Mouse (Mus musculus) kidney, adult 11 months (tissue): ENCODE measurements around the gene Camk2g.

Source experiments
- DNase-seq: peaks from one replicate; pipeline ENCODE4 v3.0.0; 2022

Camk2g gene

DNA sequence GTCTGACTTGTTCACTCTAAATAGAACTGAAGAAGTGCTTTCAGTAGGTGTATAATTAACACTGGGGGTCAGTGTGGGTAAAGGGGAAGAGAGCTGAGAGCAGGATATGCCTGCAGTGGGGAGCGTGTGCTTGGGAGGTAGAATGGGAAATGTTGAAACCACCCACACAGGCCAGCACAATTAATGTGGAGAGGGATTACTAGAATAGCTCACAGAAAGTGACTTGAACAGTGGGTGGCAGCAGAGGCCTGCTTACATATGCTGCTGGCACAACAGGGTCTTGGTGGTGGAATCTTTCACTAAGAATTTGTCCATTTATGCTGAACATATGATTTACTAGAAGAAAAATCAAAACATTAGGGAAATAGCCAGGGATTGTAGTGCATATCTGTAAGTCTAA is 96.9 kb downstream of the Camk2g start:
- no peak for DNase-seq

DNA sequence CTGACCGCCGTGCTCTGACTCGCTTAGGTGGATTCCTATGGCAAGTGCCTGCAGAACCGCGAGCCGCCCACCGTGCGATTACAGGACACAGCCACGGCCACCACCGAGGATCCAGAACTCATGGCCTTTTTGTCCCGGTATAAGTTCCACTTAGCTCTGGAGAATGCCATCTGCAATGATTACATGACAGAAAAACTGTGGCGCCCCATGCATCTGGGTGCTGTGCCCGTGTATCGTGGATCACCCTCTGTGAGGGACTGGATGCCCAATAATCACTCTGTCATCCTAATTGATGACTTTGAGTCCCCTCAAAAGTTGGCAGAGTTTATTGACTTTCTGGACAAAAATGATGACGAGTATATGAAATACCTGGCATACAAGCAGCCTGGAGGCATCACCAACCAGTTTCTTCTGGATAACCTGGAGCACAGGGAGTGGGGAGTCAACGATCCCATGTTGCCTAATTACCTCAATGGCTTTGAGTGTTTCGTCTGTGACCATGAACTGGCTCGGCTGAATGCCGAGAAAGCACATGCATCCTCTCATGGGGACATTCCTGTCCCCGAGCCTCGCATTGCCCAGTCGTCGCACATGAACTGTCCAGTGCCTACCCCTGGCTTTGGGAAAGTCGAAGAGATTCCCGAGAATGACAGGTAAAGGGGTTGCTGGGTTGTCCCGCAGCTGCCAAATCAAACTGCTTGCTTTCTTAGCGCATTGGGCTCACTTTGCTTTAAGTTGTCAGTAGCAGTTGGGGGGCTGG is 97.9 kb downstream of the Camk2g start:
- no peak for DNase-seq

DNA sequence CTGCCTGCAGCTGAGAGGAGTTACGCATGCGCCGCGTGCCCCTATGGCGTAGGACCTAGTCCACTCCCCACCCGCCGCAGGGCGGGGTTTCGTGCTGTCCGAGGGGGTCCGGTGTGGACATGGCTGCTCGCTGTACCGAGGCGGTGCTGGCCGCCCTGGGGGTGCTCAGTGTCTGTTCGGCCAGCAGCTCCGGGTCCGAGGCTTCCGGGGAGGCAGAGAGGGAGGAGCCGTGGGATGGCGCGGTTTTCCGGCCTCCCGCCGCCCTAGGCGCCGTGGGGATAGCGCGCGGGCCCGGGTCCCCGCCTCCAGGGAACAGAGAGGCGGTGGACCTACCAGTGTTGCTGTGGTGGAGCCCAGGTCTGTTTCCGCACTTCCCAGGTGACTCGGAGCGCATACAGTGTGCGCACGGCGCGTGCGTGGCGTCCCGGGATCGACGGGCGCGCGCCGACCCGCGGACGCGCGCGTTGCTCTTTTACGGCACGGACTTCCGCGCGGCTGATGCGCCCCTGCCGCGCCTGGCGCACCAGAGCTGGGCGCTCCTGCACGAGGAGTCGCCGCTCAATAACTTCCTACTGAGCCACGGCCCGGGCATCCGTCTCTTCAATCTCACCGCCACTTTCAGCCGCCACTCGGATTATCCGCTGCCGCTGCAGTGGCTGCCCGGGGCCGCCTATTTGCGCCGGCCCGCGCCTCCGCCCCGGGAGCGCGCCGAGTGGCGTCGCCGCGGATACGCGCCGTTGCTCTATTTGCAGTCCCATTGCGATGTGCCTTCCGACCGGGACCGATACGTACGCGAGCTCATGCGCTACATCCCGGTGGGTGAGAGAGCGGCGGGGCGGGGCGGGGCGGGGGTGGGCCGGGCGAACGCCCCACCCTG is 98.8 kb downstream of the Camk2g start, which contains the start of gene Fut11:
Fut11 (plus strand) TSS at position 85 of the 877 bp plus-strand sequence.
- peak; percentile 75 for DNase-seq

DNA sequence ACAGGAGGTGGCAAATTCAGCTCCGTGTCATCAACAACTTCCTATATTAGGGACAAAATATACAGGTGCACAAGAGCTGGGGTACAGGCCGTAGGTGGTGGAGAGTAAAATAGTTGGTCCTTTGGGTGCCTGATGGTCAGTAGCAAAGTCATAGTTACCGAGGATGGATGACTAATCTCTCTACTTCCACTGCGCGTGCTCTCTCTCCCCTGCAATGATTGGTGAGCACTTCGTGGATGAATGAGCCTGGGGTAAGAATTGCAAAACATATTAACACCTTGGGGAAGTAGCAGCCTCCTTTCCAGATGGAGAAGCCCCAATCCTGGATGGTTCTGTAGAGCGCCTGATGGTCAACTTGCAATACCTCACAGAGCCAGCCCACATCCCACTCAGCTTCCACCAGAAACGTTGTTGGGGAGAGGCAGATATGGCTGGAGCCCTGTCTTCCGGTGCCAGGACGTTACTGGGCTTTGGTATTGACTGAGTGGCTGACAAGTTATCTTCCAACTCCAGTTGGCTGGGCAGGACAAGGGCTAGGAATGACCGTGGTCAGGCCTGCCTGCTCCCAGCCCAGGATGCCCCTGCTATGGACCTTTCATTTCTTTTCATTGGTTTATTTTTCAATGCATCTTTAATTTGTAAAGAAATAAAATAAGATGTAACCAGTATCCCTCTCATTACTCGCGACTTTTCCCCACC is 99.6 kb downstream of the Camk2g start:
- DNase-seq: no peak

DNA sequence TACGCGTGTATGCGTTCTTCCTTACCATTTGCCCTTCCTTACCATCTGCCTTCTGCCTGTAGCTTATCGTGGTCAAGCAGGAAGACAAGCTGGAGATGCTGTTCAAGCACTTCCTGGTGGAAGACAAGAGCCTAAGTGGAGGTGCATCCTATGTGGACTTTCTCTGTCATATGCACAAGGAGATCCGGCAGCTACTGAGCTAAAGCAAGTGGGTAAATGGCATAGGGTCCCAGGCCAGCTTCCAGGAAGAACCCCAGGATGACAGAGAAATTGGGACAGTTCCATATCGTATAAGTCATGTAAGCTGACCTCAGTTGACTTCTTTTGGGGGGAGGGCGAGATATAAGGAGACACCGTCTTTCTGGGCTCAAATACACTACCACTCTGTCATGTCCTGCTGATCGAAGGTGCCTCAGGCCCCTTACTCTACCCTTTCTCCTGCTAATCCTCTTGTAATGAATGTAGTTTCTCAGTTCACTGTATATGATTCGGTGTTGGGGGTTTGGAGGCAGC is 100.2 kb downstream of the Camk2g start:
- DNase-seq: no peak

- no peak for DNase-seq
Measured at GRCm38 (mm10) chr14:20691772-20692171, 102.1 kb downstream of the Camk2g start.

DNA sequence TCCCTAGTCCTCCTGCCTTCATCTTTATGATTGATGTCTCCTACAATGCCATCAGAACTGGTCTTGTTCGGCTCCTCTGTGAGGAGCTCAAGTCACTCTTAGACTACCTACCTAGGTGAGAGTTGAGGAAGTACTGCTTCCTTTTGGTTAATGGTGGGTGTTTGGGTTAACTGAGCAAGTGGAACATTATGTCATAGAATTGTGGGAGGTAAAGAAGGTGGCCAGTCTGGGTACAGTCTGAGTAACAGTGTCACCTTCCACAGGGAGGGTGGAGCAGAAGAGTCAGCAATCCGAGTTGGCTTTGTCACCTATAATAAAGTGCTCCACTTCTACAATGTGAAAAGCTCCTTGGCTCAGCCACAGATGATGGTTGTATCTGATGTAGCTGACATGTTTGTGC is 104.9 kb downstream of the Camk2g start:
- no peak for DNase-seq

GRCm38 (mm10) chr14:20686576-20686975 is 107.3 kb downstream of the Camk2g start:
- DNase-seq: no peak
